Mouse (Mus musculus) olfactory bulb, adult 2 months (tissue): ENCODE measurements at regions not wholly inside any gene's neighbourhood (a gene's known extent, or its start where the extent isn't known, plus 50 kb on each side); places are given as distances from the start of the nearest gene placed in this dataset.

Source experiments
- H3K27ac ChIP-seq: fragments of 200-500 bp; 2 replicates; pipeline ENCODE4 v1.5.1; 2012; ENCODE audit warnings: low read depth, low read length; ENCODE audit not compliant: insufficient read depth
- H3K4me1 ChIP-seq: fragments of 200-500 bp; 2 replicates; pipeline ENCODE4 v1.6.1; 2012; ENCODE audit warnings: low read length; ENCODE audit not compliant: control insufficient read depth, insufficient read depth
- H3K4me3 ChIP-seq: fragments of 200-500 bp; 2 replicates; pipeline ENCODE4 v1.5.1; 2012; ENCODE audit warnings: mild to moderate bottlenecking, low read depth, low read length, moderate library complexity; ENCODE audit not compliant: insufficient read depth
- CTCF ChIP-seq: fragments of 200-500 bp; IDR thresholded peaks from 2 replicates; pipeline ENCODE4 v1.5.1; 2012; ENCODE audit warnings: low read depth, mild to moderate bottlenecking, low read length, moderate library complexity; ENCODE audit not compliant: insufficient read depth
- POLR2A ChIP-seq: fragments of 200-500 bp; IDR thresholded peaks from 2 replicates; pipeline ENCODE4 v1.6.1; 2012; ENCODE audit warnings: mild to moderate bottlenecking, low read depth, low read length, moderate library complexity; ENCODE audit not compliant: insufficient read depth
- WGBS: fragments of 180-500 bp; shearing (Covaris S2); methylation state at CpG from one replicate; pipeline ENCODE4 v1.1.7; 2018; 5-methylcytosine and 5-hydroxymethylcytosine counted together

DNA sequence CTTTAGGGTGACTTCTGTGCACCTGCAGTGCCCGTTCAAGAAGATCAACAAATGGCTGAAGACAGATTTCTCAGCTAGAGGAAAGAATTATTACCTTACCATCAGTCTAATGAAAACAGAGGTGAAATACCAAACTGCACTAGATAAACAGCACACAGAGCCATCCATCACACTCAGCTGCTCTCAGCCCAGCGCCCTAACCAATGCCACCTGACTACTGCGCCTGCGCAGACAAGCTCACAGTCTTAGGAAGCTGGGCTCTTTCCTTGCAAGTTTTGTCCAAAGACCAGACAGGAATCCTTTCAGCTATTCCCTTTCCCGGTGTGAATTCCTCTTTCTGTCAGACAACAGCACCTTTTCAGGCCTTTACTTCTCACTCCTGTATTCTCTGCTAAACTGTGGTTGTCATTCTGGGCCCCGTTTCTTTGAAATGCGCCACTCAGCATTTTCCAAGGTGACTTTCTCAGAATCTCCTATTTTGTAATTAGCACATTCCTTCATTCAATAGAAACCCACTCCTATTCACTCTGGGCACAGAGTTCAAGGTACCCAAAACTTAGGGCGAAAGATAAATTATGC, 292.8 kb downstream of the Mtx2 start:
- no peak overlapping the region for H3K27ac ChIP-seq
- 89% methylated on average over 8 of the region's 8 CpGs for WGBS
- H3K4me1 ChIP-seq = peaks cover 7% of the 10 kb centered on the region
- TF ChIP-seq CTCF = no peak
- TF ChIP-seq POLR2A = no peak
- H3K4me3 ChIP-seq = no peak overlapping the region

DNA sequence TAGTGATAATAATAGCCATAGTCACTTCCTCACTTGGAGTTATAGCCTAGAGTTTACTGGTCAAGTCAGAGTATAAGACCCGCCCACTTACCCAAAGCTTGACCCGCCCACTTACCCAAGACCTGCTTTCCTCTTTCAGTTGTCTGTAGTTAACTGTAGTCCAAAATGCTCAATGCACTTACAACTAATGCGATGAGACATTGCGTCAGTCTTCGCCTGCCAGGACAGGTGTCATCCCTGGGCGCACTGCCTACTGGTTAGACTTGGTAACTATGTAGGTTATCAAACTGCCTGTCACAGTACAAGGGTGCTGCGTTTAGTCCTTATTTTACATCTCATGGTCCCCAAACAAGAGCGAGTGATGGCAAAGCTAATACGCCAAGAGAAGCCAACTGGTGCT, 294.0 kb downstream of the Mtx2 start:
- Histone ChIP-seq H3K4me1 (peaks cover 5% of the 10 kb centered on the region), H3K27ac (no peak overlapping the region), H3K4me3 (no peak overlapping the region)
- 97% methylated on average over 9 of the region's 9 CpGs for WGBS
- TF ChIP-seq CTCF = no peak
- TF ChIP-seq POLR2A = no peak

DNA sequence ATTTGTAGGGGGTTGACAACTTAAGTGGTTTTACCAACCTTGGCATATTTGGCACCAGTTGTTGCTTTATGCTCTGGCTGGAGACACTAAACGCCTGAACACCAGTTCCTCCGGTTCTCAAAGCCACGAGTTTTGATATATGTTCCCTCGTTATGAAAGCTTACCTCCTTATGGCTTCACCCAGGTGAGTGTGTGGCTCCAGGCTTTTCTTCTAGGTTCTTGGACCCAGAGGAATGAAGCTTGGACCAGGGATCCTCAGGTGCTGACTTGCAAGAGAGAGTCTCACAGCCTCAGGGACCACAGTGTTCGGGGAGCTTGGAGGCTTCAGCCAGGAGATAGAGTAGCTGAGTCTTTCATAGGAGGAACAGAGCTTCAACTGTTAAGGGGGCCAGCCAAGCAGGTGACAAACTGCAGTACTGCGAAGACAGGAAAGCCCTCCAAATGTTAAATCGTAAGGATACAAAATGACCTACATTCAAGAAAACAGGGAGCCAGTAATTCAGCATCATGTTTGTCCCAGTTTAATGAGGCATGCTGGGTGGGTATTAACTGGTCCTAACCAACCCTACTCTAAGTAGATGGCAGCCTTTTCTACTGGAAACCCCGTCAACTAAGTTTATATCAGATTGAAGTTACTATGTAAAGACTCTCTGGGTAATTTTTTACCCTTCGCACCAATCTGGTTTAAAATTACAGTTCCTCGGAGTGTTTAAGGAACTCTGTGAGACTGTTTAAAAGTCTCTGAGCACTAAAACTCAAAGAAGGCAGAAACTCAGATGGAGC, 307.9 kb downstream of the Mtx2 start:
- Histone ChIP-seq H3K27ac (no peak overlapping the region), H3K4me3 (no peak overlapping the region), H3K4me1 (peaks cover 5% of the 10 kb centered on the region)
- 79% methylated on average over 10 of the region's 10 CpGs for WGBS
- no peak for TF ChIP-seq POLR2A
- no peak for TF ChIP-seq CTCF

- 38% methylated on average over 8 of the region's 8 CpGs for WGBS
- Histone ChIP-seq H3K4me3 (no peak overlapping the region), H3K4me1 (peaks cover 5% of the 10 kb centered on the region), H3K27ac (no peak overlapping the region)
- TF ChIP-seq POLR2A (no peak), CTCF (no peak)
Measured at GRCm38 (mm10) chr2:75136618-75137017, 311.0 kb downstream of the Mtx2 start.

DNA sequence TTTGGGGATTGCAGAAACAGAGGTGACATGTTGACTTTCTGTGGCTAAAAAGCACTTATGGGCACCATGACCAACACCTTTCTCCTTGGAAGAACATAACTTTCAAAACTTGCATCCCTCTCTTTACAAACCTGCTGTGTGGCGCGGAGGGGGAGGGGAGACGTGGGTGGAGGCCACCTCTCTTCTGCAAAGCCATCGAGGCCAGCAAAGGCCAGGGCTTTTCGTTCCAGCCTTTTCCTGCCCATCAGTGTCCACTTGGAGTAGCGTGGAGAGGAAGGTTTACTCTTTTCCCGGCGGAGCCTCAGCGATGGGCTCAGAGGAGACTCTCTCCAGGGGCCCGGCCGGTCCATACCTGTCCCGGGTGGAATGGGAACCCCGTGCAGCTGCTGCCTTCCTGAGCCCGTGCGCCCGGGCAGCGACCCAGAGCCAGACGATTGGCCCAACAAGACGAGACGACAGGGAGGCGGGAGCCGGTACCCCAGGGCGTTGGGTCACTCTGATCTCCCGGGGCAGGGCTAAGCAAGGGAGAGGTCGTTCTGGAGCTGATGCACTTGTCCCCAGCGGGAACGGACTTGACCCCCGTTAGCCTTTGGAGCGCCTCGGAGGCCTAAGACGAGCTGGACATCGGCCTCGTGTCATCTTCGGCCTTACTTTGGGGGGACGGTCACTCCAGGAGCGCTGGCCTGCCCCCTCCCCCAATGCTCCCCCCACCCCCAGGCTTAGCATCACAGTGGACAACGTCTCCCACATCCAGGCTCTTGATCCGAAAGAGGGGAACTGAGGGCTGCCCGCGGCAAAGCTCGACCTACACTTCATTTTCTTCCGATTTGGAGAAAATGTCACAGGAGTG, 311.8 kb downstream of the Mtx2 start:
- no peak overlapping the region for H3K27ac ChIP-seq
- TF ChIP-seq POLR2A (no peak), CTCF (no peak)
- peak overlapping the region; percentile 45 for H3K4me3 ChIP-seq
- H3K4me1 ChIP-seq = peaks cover 5% of the 10 kb centered on the region
- WGBS = 2% methylated on average over 42 of the region's 42 CpGs

- H3K27ac ChIP-seq = no peak overlapping the region
- H3K4me1 ChIP-seq = peaks cover 5% of the 10 kb centered on the region
- 9% methylated on average over 29 of the region's 29 CpGs for WGBS
- TF ChIP-seq CTCF (peak; percentile 88), POLR2A (no peak)
- peak overlapping the region; percentile 45 for H3K4me3 ChIP-seq
Measured at GRCm38 (mm10) chr2:75137983-75138745, 312.6 kb downstream of the Mtx2 start.

DNA sequence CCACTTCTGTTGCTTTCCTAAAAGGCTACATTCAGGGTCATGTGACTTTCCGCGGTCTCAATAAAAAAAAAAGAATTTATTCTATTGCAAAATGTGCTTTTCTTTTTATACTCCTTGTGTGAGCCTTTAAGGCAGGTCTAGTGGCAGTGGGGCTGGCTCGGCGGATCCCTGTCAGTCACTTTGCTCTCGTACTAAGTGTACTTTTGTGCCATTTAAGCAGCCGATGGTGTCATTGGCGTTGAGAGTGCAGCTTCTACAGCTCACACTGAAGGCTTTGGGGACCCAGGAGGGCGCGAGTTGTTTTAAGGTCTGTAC, 313.1 kb downstream of the Mtx2 start:
- 39% methylated on average over 9 of the region's 9 CpGs for WGBS
- Histone ChIP-seq H3K4me1 (peaks cover 5% of the 10 kb centered on the region), H3K27ac (no peak overlapping the region), H3K4me3 (no peak overlapping the region)
- no peak for TF ChIP-seq CTCF
- no peak for TF ChIP-seq POLR2A

DNA sequence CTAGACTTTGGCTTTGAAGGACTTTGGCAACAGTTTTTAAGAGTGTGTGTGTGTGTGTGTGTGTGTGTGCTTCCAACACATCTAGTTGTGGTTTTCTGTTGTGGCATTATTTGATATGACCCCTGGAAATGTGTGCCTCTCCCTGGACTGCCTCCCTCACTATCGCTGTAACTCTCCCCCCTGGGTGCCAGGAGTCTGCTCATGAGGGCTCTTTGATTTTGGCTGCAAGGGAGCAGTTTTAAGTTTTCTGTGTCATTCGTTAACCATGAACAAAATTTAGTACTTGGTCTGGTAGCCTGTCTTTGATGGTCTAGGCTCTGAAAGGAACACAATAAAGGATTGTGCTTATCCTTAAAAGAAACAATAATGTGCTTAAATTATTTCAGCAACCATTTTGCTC, 313.9 kb downstream of the Mtx2 start:
- H3K27ac ChIP-seq = no peak overlapping the region
- 77% methylated on average over 2 of the region's 2 CpGs for WGBS
- no peak overlapping the region for H3K4me3 ChIP-seq
- H3K4me1 ChIP-seq = peaks cover 5% of the 10 kb centered on the region
- TF ChIP-seq POLR2A (no peak), CTCF (no peak)

GRCm38 (mm10) chr2:75142675-75143074, 317.1 kb downstream of the Mtx2 start:
- H3K27ac ChIP-seq = no peak overlapping the region
- no peak for TF ChIP-seq POLR2A
- no peak for TF ChIP-seq CTCF
- no peak overlapping the region for H3K4me3 ChIP-seq
- 46% methylated on average over 2 of the region's 2 CpGs for WGBS
- no peaks in the 10 kb centered on the region for H3K4me1 ChIP-seq
